Mouse (Mus musculus) thymus, postnatal 36 days (tissue): ENCODE results near the gene Ccdc88c.

Source experiments
- DNase-seq, 2 experiments: peaks; one replicate each; pipeline ENCODE4 v3.0.0; 2022; ENCODE audit warnings: mixed read lengths in 2 of 2

The Ccdc88c gene

DNA sequence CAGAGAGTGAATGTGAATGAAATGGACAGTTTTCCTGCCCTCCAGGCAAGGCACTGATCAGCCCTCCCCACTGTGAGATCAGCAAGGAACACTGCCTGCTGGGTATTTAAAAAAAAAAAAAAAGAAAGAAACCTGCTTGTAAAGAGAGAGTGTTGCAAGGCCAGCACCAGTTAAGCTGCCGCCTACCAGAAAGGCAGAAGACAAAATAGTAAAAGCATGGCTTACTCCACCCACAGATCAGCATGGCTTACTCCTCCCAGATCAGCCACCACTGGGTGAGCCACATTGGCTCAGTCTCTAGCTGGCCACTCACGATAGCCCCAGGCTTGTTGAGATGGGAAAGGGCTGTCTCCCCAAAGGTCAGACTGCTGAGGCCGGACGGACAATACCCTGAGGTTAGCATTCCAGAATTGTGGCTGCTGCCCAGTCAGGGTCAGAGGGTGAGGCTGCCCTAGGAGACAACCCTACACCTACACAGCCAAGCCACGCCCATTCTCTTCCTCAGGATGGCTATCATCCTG lies 32.4 kb downstream of the Ccdc88c start:
- no peak for DNase-seq

DNA sequence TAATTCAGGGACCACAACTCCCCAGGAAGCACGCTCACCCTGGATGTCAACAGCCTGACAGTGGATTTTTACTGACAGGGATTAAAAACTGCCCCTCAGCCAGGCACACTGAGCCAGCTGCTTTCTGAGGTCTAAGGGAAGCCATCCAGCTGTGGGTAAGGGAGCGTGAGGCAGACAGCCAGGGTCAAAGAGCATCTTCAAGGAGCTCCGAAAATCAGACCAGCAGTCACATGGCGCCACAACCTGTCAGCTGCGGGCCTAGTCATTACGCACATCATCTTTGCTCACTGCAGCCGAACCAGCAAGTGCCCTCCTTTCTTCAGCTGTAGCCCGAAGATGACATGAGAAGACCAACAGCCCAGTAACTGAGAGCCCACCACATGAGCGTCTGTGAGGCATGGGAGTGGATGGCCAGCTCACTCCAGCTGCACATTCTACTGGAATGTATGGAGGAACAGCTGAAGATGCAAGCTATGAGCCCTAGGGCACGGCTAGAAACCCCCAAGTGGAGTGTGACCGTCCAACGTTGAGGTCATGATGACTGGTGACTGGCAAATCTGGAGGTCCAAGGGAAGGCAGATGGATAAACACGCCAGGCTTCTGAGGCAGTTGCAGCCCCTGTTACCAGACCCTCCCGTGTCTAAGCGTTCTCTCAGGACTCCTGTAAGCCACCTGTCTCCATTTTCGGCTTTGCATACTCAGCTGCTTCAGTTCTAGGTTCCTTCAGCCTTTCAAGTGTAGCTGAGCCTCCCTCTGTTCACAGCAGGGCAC lies 33.1 kb downstream of the Ccdc88c start:
- DNase-seq = no peak

GRCm38 (mm10) chr12:100994140-100995015 lies 34.5 kb downstream of the Ccdc88c start:
- DNase-seq = no peak

DNA sequence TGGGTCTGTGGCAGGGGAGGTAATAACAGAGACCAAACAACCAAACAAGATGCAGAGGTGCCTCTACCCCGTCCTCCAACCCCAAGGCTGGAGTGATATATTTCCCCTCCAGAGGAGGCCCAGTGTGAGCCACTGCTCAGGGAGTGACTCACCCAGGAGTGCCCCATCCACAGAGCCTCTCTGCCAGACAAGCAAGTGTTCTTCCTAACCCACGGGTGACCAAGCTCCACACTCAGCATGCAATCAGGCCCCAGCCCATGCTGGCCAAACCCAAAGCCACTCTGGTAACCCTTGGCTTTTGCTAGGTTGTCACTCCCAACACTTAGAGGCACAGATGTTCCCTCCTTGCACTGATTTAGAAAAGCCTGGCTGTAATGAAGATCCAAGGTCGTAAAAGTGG lies 35.7 kb downstream of the Ccdc88c start:
- no peak for DNase-seq

- no peak for DNase-seq
Observed at GRCm38 (mm10) chr12:100992505-100992904, 36.4 kb downstream of the Ccdc88c start.

DNA sequence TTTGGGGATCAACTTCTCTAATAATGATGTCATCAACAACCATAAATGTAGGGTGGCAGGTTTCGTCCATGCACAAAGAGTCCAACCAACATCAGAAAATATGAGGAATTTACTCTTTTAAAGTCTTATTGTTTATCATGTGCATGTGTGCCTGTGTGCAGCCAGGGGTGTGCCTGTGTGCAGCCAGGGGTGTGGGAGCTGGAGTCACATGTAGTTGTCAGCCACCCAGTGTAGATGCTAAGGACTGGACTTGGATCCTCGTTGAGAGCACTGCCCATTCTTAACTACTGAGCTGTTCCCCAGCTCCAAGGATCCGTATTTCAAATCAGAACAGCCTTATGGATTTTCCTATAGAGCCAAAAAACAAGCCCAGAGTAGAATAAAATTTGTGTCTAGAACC lies 37.7 kb downstream of the Ccdc88c start:
- no peak for DNase-seq

GRCm38 (mm10) chr12:100990291-100990690 lies 38.6 kb downstream of the Ccdc88c start:
- no peak for DNase-seq

DNA sequence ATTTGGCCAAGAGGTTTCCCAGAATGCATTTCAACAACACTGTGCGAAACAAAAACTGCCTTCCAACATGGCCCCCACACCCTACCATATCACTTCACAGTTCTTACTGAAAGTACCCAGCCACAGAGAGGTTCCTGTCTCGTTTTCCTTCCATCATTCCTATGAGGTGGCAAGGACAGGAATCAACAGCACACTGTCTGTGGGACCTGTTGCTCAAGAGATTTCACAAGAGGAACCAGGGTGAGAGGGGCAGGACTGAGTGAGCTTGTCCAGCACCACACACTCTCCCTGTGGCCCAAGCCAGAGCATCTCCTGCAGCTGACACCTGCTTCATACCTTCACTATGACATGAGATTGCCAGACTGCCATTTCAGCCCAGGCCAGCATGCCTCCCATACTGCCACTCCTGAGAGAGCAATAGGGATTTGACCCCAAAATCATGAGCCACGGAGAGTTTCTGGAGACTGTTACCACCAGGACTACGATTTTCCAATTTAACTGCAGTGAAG lies 39.0 kb downstream of the Ccdc88c start:
- DNase-seq = no peak

GRCm38 (mm10) chr12:100988324-100989130 lies 40.3 kb downstream of the Ccdc88c start:
- DNase-seq = peak; percentile 55 to 71

DNA sequence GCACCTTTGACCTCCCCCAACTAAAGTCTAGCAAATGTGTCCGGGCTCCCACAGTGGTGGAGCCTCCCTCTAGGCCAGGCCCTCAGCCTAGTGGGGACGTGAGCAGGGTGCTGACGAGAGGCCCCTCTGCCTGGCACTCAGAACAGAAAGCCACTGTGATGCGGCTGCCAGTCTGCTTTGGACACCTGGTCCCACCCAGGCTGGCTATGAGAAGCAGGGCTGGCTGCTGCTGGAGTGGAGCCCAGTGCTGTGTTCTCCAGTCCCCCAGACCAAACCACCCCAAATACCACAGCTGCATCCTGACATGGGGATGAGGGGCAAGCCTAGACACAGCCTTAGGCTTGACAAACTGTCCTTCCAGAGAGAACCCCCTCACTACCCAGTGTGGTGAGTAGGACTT lies 42.4 kb downstream of the Ccdc88c start:
- DNase-seq = no peak

GRCm38 (mm10) chr12:100985793-100986157 lies 43.1 kb downstream of the Ccdc88c start:
- no peak for DNase-seq

DNA sequence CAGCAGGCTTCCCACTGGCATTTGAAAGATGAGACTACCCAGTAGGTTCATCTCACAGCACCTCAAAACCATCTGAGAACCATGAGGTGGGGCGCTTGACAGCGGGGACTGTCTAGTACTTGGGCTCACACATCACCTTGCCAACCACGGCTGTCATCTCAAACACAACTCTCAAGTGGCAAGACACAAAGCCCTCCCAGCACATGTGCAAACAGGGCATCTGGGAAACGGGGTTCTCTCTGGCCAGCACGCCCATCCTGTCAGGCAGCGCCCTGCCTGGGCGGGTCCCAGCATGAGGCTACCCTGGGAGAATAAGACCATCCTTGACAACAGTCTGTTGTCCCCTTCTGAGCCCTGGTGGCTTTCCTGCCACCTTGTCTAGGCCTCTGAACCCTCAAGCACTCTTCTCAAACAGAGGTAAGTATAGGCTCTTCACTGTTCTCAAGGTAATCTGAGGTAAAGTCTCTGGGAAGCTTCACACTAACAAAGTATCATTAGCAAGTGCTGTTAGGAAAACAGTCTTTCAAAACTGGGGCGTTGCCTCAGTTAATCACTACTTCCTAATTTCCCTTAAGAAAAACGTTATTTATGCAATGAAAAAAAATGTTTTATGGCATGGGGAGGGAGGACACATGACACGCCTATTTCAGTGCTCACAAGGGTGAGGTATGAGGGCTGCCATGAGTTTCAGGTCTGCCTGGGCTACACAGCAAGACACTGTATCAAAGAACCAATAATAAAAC lies 43.6 kb downstream of the Ccdc88c start:
- no peak for DNase-seq

GRCm38 (mm10) chr12:100983565-100983964 lies 45.3 kb downstream of the Ccdc88c start:
- no peak for DNase-seq

GRCm38 (mm10) chr12:100982217-100982616 lies 46.6 kb downstream of the Ccdc88c start:
- no peak for DNase-seq

GRCm38 (mm10) chr12:100980551-100981008 lies 48.3 kb downstream of the Ccdc88c start:
- DNase-seq = no peak

DNA sequence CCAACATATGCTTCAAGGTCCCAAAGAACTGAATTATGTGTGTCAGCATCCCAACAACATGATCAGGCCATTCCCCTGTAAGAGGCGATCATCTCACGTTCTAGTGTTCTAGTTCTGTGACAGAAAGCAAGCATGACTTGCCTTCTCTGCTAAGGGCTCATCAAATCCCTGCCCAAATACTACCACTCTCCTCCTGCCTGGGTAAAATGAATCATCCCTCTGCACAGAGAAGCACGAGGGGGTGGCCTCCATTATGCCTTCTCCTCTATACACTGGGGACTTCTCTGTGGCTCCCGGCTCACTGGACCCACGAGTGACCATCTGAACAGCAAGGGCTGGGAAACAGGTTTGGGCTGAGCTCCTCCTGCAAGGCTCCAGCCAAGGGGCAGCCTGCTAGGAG lies 49.2 kb downstream of the Ccdc88c start:
- DNase-seq = no peak

DNA sequence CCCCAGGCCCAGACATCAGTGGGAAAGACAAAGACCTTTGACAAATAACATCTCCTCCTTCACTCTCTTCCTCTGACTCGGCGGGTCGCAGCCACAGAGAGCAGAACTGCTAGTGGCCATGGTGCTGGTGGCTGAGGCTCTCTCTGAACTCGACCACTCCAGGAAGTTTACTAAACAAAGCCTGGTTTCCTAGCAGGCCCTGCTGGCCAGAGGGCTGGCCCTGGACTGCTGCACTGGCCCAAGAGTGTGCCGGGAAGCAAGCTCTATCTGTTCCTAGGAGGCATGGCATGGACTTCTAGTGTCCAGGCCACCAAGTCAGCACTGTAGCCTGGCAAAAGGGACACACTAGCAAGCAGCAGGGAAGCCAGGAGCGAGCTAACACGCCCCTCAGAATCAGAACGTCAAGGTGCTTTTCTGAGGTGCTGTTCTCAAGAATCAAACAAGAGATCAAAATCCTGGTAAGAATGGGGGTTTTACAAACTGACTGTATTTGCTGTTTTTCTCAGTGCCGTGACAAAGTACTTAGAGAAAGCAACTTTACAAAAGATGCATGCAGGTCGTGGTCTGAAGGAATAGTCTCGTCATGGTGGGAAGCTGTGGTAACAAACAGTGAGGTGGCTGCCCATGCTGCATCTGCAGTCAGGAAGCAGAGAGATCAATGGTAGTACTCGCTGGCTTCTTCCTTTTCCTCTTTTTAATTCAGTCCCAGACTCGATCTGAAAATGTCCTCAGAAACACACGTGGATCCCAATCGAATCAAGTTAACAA lies 50.7 kb downstream of the Ccdc88c start:
- no peak for DNase-seq

GRCm38 (mm10) chr12:100977551-100977950 lies 51.3 kb downstream of the Ccdc88c start:
- no peak for DNase-seq

GRCm38 (mm10) chr12:100969808-100970207 lies 59.0 kb downstream of the Ccdc88c start:
- no peak for DNase-seq

DNA sequence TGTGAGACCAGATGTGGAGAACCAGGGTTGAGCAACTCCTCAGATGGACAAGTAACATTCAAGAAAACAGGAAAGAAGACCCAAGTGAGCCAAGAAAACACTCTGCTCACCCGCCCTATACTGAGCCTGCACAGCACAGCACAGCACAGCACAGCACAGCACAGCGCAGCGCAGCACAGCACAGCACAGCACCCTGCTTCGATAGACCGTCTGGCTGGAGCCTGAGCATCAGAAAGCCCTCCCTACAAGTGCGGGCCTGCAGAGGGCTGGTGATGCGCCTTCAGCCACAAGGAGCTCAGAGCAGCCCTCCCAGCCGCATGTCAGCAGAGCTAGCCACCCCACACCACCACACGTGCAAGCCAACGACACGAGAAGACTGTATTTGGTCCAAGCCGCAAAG lies 61.5 kb downstream of the Ccdc88c start:
- DNase-seq = no peak

GRCm38 (mm10) chr12:100966253-100966652 lies 62.6 kb downstream of the Ccdc88c start:
- DNase-seq = no peak
